Mouse (Mus musculus): ENCODE results near the gene Spock3.

DNA sequence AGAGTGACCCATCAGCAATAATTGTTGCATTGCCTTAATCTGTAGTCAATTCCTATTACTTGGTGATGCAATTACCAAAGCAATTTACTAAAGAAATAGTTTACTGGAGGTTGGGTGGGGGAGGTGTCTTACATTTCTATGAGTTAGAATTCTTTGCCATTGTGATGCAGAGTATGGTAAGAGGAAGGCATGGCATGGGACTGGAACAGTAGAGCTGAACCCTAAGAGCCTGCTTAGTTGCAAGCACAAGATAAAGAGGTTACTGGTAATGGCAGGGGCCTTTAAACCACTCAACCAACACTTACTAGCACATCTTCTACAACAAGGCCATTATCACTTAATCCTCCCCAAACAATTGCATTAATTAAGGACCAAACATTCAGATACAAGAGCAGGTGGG, 219.1 kb downstream of the Spock3 start:
- TF ChIP-seq CTCF (IDR thresholded peaks at IDR 0.05; ENCODE audit: low read depth, low read length) (no peak), POLR2A (IDR thresholded peaks at IDR 0.05; ENCODE audit: borderline replicate concordance, low read depth, low read length) (no peak)
